Mouse (Mus musculus): ENCODE data around the gene Rcan2.

DNA sequence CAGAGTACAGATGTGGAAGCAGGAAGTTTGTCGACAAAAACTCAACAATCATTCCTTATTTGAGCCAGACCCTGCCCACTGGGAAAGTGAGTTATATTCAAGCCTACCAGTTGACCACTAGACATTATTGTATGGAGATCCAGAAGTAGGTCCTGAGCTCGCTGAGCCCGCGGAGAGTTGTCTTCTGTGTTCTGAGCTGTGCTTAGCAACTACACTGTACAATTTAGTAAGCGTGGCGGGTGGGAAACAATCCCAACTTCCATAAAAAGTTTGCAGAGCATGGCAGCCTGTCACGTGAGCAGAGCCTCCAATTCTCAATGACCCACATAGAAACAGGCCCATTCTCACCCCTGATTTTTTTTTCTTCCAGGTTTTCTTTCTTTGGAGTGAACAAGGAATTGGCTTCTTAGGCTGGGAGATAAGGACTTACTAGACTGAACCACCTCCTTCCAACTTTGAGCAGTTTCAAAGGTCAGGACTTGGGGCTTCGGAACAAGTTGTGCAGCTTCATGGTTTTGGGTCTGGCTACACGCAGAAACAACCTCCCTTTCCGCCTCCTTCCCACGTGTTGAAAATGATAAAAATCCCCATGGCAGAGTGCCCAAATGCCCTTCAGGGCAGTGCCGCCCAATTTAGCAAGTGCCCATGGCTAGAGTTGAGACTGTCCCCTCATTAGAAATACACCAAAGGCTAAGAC lies 276.1 kb downstream of the Rcan2 start:
- TF ChIP-seq CTCF (IDR thresholded peaks at IDR 0.05; ENCODE audit: low read depth) (no peak), EP300 (IDR thresholded peaks at IDR 0.05; ENCODE audit: low read depth) (no peak)
